Mouse (Mus musculus) hindbrain, embryonic 14.5 days (tissue): ENCODE data around the gene Otp. TPM values are rescaled to one million over a fixed set of nuclear protein-coding genes. Genes with fewer than 3 reads are reported as not detected.

ENCODE experiments used
- ATAC-seq: fragments of 200-750 bp; cut with Nextera tagmentation; 2 replicates; pipeline ENCODE4 v1.8.0; 2017; ENCODE audit warnings: moderate number of reproducible peaks, mild to moderate bottlenecking, moderate TSS enrichment, moderate library complexity; ENCODE audit not compliant: low FRiP score
- DNase-seq: peaks from one replicate; pipeline ENCODE4 v3.0.0-alpha.2; 2015; ENCODE audit warnings: low spot score
- H3K27ac ChIP-seq: fragments of 300-500 bp; sonication (generic); 2 replicates; pipeline ENCODE4 v1.5.1; 2014; ENCODE audit warnings: mild to moderate bottlenecking, moderate library complexity
- H3K27me3 ChIP-seq: fragments of 300-500 bp; sonication (generic); 2 replicates; pipeline ENCODE4 v1.6.1; 2014; ENCODE audit warnings: mild to moderate bottlenecking, low read length, mixed read lengths; ENCODE audit not compliant: control insufficient read depth, insufficient read depth
- H3K36me3 ChIP-seq: fragments of 300-500 bp; sonication (generic); replicated peaks from 2 replicates; pipeline ENCODE4 v1.6.1; 2014; ENCODE audit not compliant: control insufficient read depth, insufficient read depth
- H3K4me1 ChIP-seq: fragments of 300-500 bp; sonication (generic); replicated peaks from 2 replicates; pipeline ENCODE4 v1.6.1; 2014; ENCODE audit warnings: antibody characterized with exemption, low read length, mixed read lengths; ENCODE audit not compliant: control insufficient read depth, insufficient read depth
- H3K4me2 ChIP-seq: fragments of 300-500 bp; sonication (generic); replicated peaks from 2 replicates; pipeline ENCODE4 v1.6.1; 2014; ENCODE audit warnings: mild to moderate bottlenecking, moderate library complexity
- H3K4me3 ChIP-seq: fragments of 300-500 bp; sonication (generic); replicated peaks from 2 replicates; pipeline ENCODE4 v1.5.1; 2014; ENCODE audit warnings: mild to moderate bottlenecking, low read length
- H3K9ac ChIP-seq: fragments of 300-500 bp; sonication (generic); 2 replicates; pipeline ENCODE4 v1.6.1; 2014
- H3K9me3 ChIP-seq: fragments of 300-500 bp; sonication (generic); 2 replicates; pipeline ENCODE4 v1.6.1; 2016; ENCODE audit warnings: low read length; ENCODE audit not compliant: control insufficient read depth
- WGBS: fragments of 180-500 bp; shearing (Covaris S2); extraction: QIAGEN DNeasy Blood & Tissue Kit; methylation state at CpG from one replicate; pipeline ENCODE4 v1.1.7; 2014; 5-methylcytosine and 5-hydroxymethylcytosine counted together
- polyA plus RNA-seq: library from polyadenylated mRNA; unstranded; fragments of >200 nt; fragmentation: Nextera tagmentation; extraction: Ambion mirVana; gene quantifications from 2 replicates; pipeline ENCODE4 v1.2.1, GENCODE M21; 2014

The Otp gene
- 9.2 and 10.6 TPM in 2 replicates for polyA plus RNA-seq

GRCm38 (mm10) chr13:94875396-94875880 lies at the start of gene Otp:
Gene Otp (plus strand): TSS chr13:94875602.
- Histone ChIP-seq H3K4me3 (peak within 1 kb of the TSS; percentile 26), H3K4me2 (peak within 1 kb of the TSS; percentile 37), H3K4me1 (no peaks in the 10 kb centered on the region), H3K36me3 (no peaks in the 10 kb centered on the region), H3K9ac (peak within 1 kb of the TSS; percentile 18; the same call in 1 of the 2 replicates), H3K9me3 (no peaks in the 10 kb centered on the region), H3K27ac (peak within 1 kb of the TSS; percentile 80), H3K27me3 (peaks cover 90% of the 10 kb centered on the region)
- ATAC-seq (peak; percentile 51; the same call in 1 of the 2 replicates), DNase-seq (no peak)
- WGBS = 2% methylated on average over 27 of the region's 30 CpGs

DNA sequence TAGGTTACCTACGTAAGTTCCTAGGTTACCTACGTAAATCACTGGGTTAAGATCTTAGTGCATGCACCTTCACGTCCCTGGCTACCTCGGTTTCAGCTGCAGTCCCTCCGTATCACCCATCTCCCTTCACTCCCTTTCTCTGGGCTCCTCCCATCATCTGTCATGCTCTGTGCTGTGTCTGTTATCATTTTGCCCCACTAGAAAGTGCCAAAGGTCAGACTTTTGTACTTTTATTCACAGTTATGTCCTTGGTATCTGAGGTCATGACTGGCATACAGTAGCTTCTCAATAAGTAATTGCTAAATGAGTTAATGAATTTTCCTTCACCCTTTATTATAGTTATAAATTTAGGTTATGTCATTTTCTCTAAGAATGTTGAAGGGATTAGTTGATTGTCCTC lies 49.0 kb upstream of the Otp start:
- no peak overlapping the region for H3K9ac ChIP-seq
- ATAC-seq (no peak), DNase-seq (no peak)
- H3K27ac ChIP-seq = no peak overlapping the region
- 94% methylated on average over 5 of the region's 5 CpGs for WGBS
- H3K4me2 ChIP-seq = no peak overlapping the region
- H3K9me3 ChIP-seq = no peaks in the 10 kb centered on the region
- H3K36me3 ChIP-seq = no peaks in the 10 kb centered on the region
- no peak overlapping the region for H3K4me3 ChIP-seq
- no peaks in the 10 kb centered on the region for H3K27me3 ChIP-seq
- no peaks in the 10 kb centered on the region for H3K4me1 ChIP-seq

DNA sequence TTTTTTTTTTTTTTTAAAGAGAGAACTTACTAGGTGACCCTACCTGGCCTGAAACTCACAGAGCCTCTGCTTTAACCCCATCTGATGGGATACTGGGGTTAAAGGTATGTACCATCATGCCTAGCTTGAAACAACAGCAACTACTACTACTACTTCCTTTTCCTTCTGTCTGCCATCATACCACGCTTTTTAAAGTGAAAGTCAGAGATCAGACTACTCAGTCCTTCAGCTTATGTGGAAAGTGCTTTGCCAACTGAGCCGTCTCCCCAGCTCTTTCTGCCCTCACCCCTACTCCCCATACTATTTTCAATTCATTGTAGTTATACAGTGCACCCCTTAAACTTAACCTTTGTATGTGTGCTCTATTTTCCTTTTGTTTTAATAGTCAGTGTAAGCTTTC lies 48.4 kb upstream of the Otp start:
- ATAC-seq (no peak), DNase-seq (no peak)
- Histone ChIP-seq H3K4me3 (no peak overlapping the region), H3K36me3 (no peaks in the 10 kb centered on the region), H3K4me1 (no peaks in the 10 kb centered on the region), H3K9ac (no peak overlapping the region), H3K27me3 (no peaks in the 10 kb centered on the region), H3K27ac (no peak overlapping the region), H3K9me3 (no peaks in the 10 kb centered on the region), H3K4me2 (no peak overlapping the region)
- WGBS = 92% methylated on average over 2 of the region's 2 CpGs

GRCm38 (mm10) chr13:94827847-94828246 lies 47.6 kb upstream of the Otp start:
- H3K9ac ChIP-seq = no peak overlapping the region

GRCm38 (mm10) chr13:94838047-94838720 lies 37.2 kb upstream of the Otp start:
- no peaks in the 10 kb centered on the region for H3K9me3 ChIP-seq
- H3K4me2 ChIP-seq = no peak overlapping the region
- H3K4me1 ChIP-seq = 0 out of 2 replicates have a peak, but pooled peaks cover 8% of the 10 kb centered on the region
- WGBS = 66% methylated on average over 5 of the region's 5 CpGs
- DNase-seq (no peak), ATAC-seq (no peak)
- peaks cover 32% of the 10 kb centered on the region; the same call in 1 of the 2 replicates for H3K36me3 ChIP-seq
- no peak overlapping the region for H3K4me3 ChIP-seq
- no peaks in the 10 kb centered on the region for H3K27me3 ChIP-seq
- peak overlapping the region; percentile 61 for H3K27ac ChIP-seq
- H3K9ac ChIP-seq = no peak overlapping the region

More at GRCm38 (mm10) chr13:94827847-94828246, 47.6 kb upstream of the Otp start:
- Histone ChIP-seq H3K27me3 (no peaks in the 10 kb centered on the region), H3K36me3 (0 out of 2 replicates have a peak, but pooled peaks cover 5% of the 10 kb centered on the region), H3K27ac (no peak overlapping the region), H3K9me3 (no peaks in the 10 kb centered on the region), H3K4me2 (no peak overlapping the region), H3K4me1 (no peaks in the 10 kb centered on the region), H3K4me3 (no peak overlapping the region)
- ATAC-seq (no peak), DNase-seq (no peak)
- WGBS = 54% methylated on average over 2 of the region's 2 CpGs

GRCm38 (mm10) chr13:94838756-94839337 lies 36.6 kb upstream of the Otp start:
- WGBS = 74% methylated on average over 8 of the region's 8 CpGs

GRCm38 (mm10) chr13:94843236-94843635 lies 32.2 kb upstream of the Otp start:
- Histone ChIP-seq H3K4me2 (no peak overlapping the region), H3K4me3 (no peak overlapping the region), H3K4me1 (0 out of 2 replicates have a peak, but pooled peaks cover 3% of the 10 kb centered on the region), H3K27ac (no peak overlapping the region), H3K9me3 (no peaks in the 10 kb centered on the region), H3K9ac (no peak overlapping the region), H3K27me3 (no peaks in the 10 kb centered on the region), H3K36me3 (peaks cover 21% of the 10 kb centered on the region; the same call in 1 of the 2 replicates)
- ATAC-seq = no peak
- 64% methylated on average over 5 of the region's 5 CpGs for WGBS
- no peak for DNase-seq

More at GRCm38 (mm10) chr13:94838756-94839337, 36.6 kb upstream of the Otp start:
- peak; percentile 74; the same call in 1 of the 2 replicates for ATAC-seq
- peaks cover 31% of the 10 kb centered on the region; the same call in 1 of the 2 replicates for H3K36me3 ChIP-seq
- H3K4me1 ChIP-seq = 0 out of 2 replicates have a peak, but pooled peaks cover 8% of the 10 kb centered on the region
- no peak overlapping the region for H3K4me3 ChIP-seq
- H3K27me3 ChIP-seq = no peaks in the 10 kb centered on the region
- peak; percentile 52 for DNase-seq
- H3K9ac ChIP-seq = no peak overlapping the region
- H3K27ac ChIP-seq = peak overlapping the region; percentile 63
- no peak overlapping the region for H3K4me2 ChIP-seq
- H3K9me3 ChIP-seq = no peaks in the 10 kb centered on the region

DNA sequence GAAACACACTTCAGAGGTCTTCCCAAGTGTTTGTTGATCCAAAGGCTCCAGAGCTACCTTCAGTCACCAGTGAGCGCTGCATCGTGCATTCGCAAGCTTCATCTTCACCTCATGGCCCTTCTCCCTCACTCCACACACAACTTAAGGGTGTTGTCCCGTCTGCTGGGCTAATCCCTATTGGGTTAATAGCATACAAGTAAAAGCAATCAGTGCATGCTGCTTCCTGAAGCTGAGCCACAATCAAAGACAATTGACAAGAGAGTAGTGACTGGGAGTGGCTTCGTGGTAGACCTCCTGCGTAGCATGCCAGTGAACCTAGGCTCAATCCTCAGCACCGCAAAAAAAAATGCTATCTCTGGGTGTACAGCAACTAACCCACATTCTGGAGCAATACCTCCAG lies 27.5 kb upstream of the Otp start:
- no peak for DNase-seq
- ATAC-seq = no peak
- WGBS = 79% methylated on average over 7 of the region's 7 CpGs
- Histone ChIP-seq H3K9me3 (no peaks in the 10 kb centered on the region), H3K4me3 (no peak overlapping the region), H3K36me3 (0 out of 2 replicates have a peak, but pooled peaks cover 8% of the 10 kb centered on the region), H3K4me1 (no peaks in the 10 kb centered on the region), H3K27me3 (no peaks in the 10 kb centered on the region), H3K27ac (no peak overlapping the region), H3K4me2 (no peak overlapping the region), H3K9ac (no peak overlapping the region)

DNA sequence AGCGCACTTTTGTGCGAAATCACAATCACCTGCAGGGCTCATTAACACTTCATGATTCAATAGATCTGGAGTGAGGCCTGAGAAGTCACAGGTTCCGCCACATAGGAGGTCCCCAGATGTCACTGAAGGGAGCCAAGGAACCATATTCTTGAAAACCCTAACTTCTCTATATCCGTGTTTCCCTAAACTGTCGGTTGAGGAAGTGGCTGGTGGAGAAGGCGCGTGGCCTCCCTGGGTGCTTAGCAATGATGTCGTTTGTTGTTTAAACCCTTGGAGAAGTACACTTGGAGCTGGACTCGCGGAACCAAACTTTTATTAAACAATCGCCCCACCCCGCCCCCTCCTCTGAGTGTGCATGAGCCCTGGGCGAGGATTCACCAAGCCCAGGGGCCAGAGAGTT lies 26.1 kb upstream of the Otp start:
- ATAC-seq (no peak), DNase-seq (no peak)
- H3K27me3 ChIP-seq = no peaks in the 10 kb centered on the region
- H3K4me2 ChIP-seq = no peak overlapping the region
- no peaks in the 10 kb centered on the region for H3K4me1 ChIP-seq
- H3K36me3 ChIP-seq = no peaks in the 10 kb centered on the region
- 77% methylated on average over 13 of the region's 13 CpGs for WGBS
- no peak overlapping the region for H3K4me3 ChIP-seq
- no peak overlapping the region for H3K27ac ChIP-seq
- no peak overlapping the region for H3K9ac ChIP-seq
- H3K9me3 ChIP-seq = no peaks in the 10 kb centered on the region
